Mouse (Mus musculus): Measurements from ENCODE around the gene Rbfox2. TPM values are rescaled to one million over a fixed set of nuclear protein-coding genes. Genes with fewer than 3 reads are reported as not detected.
"Not testable (repeated sequence)": the region's sequence is repeated elsewhere in the genome, so short reads cannot be mapped to it uniquely, and the experiment has no call there.

The Rbfox2 gene
- polyA plus RNA-seq, 1 experiment from 2014 or later, result 78.4 TPM

GRCm38 (mm10) chr15:77342962-77343526 is 36.2 kb upstream of the Rbfox2 start:
- Histone ChIP-seq H3K9ac (replicated peaks) (peak overlapping the region; percentile 51; the same call in 1 of the 2 replicates), H3K4me1 (replicated peaks) (peaks cover 33% of the 10 kb centered on the region), H3K4me2 (peak overlapping the region; percentile 54), H3K27ac (peak overlapping the region; percentile 85), H3K27me3 (no peaks in the 10 kb centered on the region), H3K9me3 (no peaks in the 10 kb centered on the region), H3K4me3 (replicated peaks) (peak overlapping the region; percentile 24), H3K36me3 (no peaks in the 10 kb centered on the region)
- WGBS, result 36% methylated on average over 18 of the region's 18 CpGs
- ATAC-seq (ENCODE audit: insufficient number of reproducible peaks, insufficient read depth, low FRiP score, low TSS enrichment, low read depth), result no peak

- no peak overlapping the region for H3K4me2 ChIP-seq
- no peaks in the 10 kb centered on the region for H3K36me3 ChIP-seq
- no peaks in the 10 kb centered on the region for H3K9me3 ChIP-seq
- H3K9ac ChIP-seq (replicated peaks), result no peak overlapping the region
- H3K4me3 ChIP-seq (replicated peaks), result no peak overlapping the region
- WGBS, result 91% methylated on average over 6 of the region's 6 CpGs
- no peaks in the 10 kb centered on the region for H3K27me3 ChIP-seq
- no peak overlapping the region for H3K27ac ChIP-seq
- H3K4me1 ChIP-seq (replicated peaks), result peaks cover 35% of the 10 kb centered on the region
- no peak for ATAC-seq (ENCODE audit: insufficient number of reproducible peaks, insufficient read depth, low FRiP score, low TSS enrichment, low read depth)
Observed at GRCm38 (mm10) chr15:77342005-77342404, 35.2 kb upstream of the Rbfox2 start.

DNA sequence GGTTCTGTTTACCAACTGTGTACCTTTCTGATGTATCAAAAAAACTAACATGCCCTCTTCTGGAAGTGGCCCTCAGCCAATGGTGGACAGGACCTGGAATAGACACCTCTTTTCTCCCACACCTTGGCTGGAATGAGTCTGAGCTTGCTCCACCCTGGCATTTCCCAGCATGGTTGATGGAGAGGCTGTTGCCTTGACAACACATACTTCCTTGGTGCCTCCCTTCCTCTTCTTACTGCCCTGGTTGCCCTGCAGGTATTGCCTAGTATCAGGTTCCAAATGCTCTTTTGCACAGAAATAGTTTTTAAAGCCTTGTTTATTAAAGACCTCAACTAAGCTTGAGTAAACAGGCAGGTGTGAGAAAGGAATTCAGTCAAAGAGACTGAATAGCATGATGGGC is 33.8 kb upstream of the Rbfox2 start:
- Histone ChIP-seq H3K27me3 (no peaks in the 10 kb centered on the region), H3K27ac (no peak overlapping the region), H3K4me2 (no peak overlapping the region), H3K9me3 (no peaks in the 10 kb centered on the region), H3K36me3 (no peaks in the 10 kb centered on the region), H3K9ac (replicated peaks) (no peak overlapping the region), H3K4me1 (replicated peaks) (peaks cover 45% of the 10 kb centered on the region), H3K4me3 (replicated peaks) (no peak overlapping the region)
- no peak for ATAC-seq (ENCODE audit: insufficient number of reproducible peaks, insufficient read depth, low FRiP score, low TSS enrichment, low read depth)

DNA sequence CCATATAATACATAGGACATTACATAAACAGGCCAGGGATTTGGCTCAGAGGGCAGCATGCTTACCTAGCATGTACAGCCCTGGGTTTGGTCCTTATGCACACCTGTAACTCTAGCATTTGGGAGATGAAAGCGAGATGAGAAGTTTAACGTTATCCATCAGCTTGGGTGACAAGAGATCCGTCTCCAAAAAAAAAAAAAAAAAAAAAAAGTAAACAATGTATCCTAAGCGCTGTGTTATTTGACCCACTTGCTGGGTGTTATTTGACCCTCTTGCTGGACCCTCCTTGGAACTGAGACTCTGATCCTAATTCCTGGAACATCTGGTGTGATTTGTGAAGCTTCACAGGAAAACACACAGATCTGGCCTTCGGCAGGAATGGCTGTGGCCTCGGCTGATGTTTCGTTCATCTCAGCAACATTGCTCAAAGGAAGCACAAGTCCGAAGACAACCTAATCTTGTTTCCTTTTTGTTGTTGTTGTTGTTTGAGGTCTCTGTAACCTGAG is 32.2 kb upstream of the Rbfox2 start:
- WGBS, result 49% methylated on average over 8 of the region's 8 CpGs
- Histone ChIP-seq H3K36me3 (no peaks in the 10 kb centered on the region), H3K4me1 (replicated peaks) (peaks cover 37% of the 10 kb centered on the region), H3K9me3 (no peaks in the 10 kb centered on the region), H3K4me3 (replicated peaks) (no peak overlapping the region), H3K27me3 (no peaks in the 10 kb centered on the region), H3K4me2 (no peak overlapping the region), H3K9ac (replicated peaks) (no peak overlapping the region), H3K27ac (no peak overlapping the region)
- no peak for ATAC-seq (ENCODE audit: insufficient number of reproducible peaks, insufficient read depth, low FRiP score, low TSS enrichment, low read depth)

DNA sequence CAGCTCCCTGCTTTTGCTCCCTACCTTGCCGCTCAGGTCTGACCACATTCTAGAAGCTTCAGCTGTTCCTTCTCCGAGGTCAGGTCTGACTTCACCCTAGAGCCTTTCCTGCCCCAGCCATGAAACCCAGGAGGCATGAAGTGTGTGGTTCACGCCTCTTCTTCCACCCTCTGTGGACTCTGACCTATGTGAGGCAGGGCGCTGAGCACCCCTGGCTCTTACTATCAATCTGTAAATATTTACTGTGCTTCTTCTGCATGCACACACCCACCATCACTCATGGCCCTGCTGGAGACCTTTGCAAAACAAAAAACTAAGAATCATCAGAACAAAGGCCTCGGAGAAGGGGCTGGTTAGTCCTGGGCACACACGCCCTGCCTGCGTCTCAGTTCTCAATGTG is 31.6 kb upstream of the Rbfox2 start:
- ATAC-seq (ENCODE audit: insufficient number of reproducible peaks, insufficient read depth, low FRiP score, low TSS enrichment, low read depth), result no peak
- no peak overlapping the region; the same call in 1 of the 2 replicates for H3K27ac ChIP-seq
- no peak overlapping the region for H3K4me3 ChIP-seq (replicated peaks)
- H3K4me2 ChIP-seq, result no peak overlapping the region
- H3K9ac ChIP-seq (replicated peaks), result no peak overlapping the region
- no peaks in the 10 kb centered on the region for H3K27me3 ChIP-seq
- peaks cover 32% of the 10 kb centered on the region for H3K4me1 ChIP-seq (replicated peaks)
- H3K36me3 ChIP-seq, result no peaks in the 10 kb centered on the region
- no peaks in the 10 kb centered on the region for H3K9me3 ChIP-seq
- WGBS, result 81% methylated on average over 7 of the region's 7 CpGs

DNA sequence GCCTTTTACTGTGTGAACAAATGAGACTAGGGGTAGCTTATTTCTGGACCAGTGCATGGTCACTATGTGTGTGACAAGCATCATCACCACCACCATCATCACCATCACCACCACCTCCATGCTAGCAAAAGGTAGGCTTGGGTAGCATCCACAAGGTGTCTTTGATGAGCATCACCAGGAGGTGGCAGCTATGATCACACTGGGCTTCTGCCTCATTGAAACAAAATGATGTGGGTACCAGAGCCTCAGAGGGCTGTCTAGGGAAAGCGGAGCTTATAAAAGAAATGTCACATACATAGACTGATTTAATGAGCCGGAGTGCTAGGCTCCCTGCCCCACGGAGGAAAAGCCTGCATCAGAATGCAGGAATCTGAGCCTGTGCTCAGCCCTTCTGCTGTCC is 31.1 kb upstream of the Rbfox2 start:
- H3K9me3 ChIP-seq, result no peaks in the 10 kb centered on the region
- no peak for ATAC-seq (ENCODE audit: insufficient number of reproducible peaks, insufficient read depth, low FRiP score, low TSS enrichment, low read depth)
- no peak overlapping the region for H3K4me3 ChIP-seq (replicated peaks)
- H3K36me3 ChIP-seq, result no peaks in the 10 kb centered on the region
- H3K9ac ChIP-seq (replicated peaks), result no peak overlapping the region
- no peak overlapping the region; the same call in 1 of the 2 replicates for H3K27ac ChIP-seq
- H3K4me2 ChIP-seq, result no peak overlapping the region
- 69% methylated on average over 3 of the region's 3 CpGs for WGBS
- no peaks in the 10 kb centered on the region for H3K27me3 ChIP-seq
- H3K4me1 ChIP-seq (replicated peaks), result peaks cover 27% of the 10 kb centered on the region

DNA sequence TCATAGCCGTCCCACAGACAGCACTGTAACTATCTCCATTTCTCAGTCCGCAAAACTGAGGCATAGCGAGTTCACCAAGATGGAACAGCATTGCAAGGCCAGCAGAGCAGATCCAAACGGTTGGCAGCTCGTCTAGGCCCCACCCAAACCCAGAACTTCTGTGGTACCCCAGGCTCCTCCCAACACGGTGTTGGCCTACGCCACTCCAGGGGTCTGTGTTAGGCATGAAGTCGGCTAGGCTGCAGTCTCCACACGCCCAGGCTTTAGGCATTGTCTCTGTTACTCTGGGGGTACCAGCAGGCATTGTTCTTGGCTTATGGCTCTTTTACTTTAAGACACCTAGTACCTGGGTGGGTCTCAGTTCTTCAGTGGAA is 30.2 kb upstream of the Rbfox2 start:
- peaks cover 20% of the 10 kb centered on the region for H3K4me1 ChIP-seq (replicated peaks)
- no peaks in the 10 kb centered on the region for H3K36me3 ChIP-seq
- 49% methylated on average over 9 of the region's 9 CpGs for WGBS
- peak overlapping the region; percentile 87 for H3K27ac ChIP-seq
- H3K27me3 ChIP-seq, result no peaks in the 10 kb centered on the region
- H3K4me3 ChIP-seq (replicated peaks), result no peak overlapping the region
- H3K4me2 ChIP-seq, result peak overlapping the region; percentile 52
- no peaks in the 10 kb centered on the region for H3K9me3 ChIP-seq
- no peak overlapping the region for H3K9ac ChIP-seq (replicated peaks)
- ATAC-seq (ENCODE audit: insufficient number of reproducible peaks, insufficient read depth, low FRiP score, low TSS enrichment, low read depth), result peak; percentile 29

DNA sequence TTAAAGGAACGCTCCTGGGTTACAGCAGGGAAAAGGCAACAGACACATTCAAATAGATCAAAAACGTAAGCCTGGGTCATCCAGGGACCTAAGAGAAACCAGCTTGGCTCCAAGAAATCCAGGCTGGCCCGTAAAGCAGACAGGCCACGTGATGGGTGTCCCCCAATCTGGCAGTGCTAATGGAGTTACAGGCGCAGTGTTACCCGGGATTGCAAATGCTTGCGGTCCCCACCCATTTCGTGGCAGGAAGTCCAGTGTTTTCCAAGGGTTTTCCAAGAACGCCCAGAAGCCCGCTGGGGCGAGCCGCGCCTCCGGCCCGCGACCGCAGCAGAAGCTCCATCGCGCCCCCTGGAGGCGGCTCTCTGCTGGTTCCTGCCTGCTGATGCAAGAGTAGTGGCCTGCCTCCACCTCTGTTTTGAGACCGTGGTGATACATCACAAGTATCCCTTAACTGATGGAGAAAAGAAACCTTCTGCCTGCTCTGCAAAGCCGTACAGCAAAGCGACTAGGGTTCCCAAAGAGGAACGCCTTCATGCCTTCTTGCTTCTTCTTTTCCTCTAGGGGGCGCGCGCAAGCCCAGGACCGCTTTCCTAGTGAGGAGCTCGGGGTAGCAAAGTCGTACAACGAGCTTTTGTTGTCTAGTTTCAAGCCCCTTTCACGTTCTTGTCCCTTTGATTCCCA is 29.6 kb upstream of the Rbfox2 start:
- peak; percentile 73 for ATAC-seq (ENCODE audit: insufficient number of reproducible peaks, insufficient read depth, low FRiP score, low TSS enrichment, low read depth)
- 3% methylated on average over 32 of the region's 32 CpGs for WGBS
- peaks cover 24% of the 10 kb centered on the region for H3K4me1 ChIP-seq (replicated peaks)

GRCm38 (mm10) chr15:77335185-77335584 is 28.4 kb upstream of the Rbfox2 start:
- peaks cover 30% of the 10 kb centered on the region for H3K4me1 ChIP-seq (replicated peaks)
- H3K4me3 ChIP-seq (replicated peaks); H3K9ac ChIP-seq (replicated peaks); H3K4me2 ChIP-seq; H3K27me3 ChIP-seq; H3K27ac ChIP-seq; H3K9me3 ChIP-seq; H3K36me3 ChIP-seq; ATAC-seq (ENCODE audit: insufficient number of reproducible peaks, insufficient read depth, low FRiP score, low TSS enrichment, low read depth): not testable (repeated sequence)
- WGBS, result 83% methylated on average over 3 of the region's 3 CpGs

More for the DNA sequence above, 29.6 kb upstream of the Rbfox2 start:
- Histone ChIP-seq H3K4me3 (replicated peaks) (peak overlapping the region; percentile 27), H3K27ac (peak overlapping the region; percentile 87), H3K9me3 (no peaks in the 10 kb centered on the region), H3K9ac (replicated peaks) (peak overlapping the region; percentile 19; the same call in 1 of the 2 replicates), H3K4me2 (peak overlapping the region; percentile 52), H3K27me3 (no peaks in the 10 kb centered on the region), H3K36me3 (no peaks in the 10 kb centered on the region)

- H3K4me3 ChIP-seq (replicated peaks), result no peak overlapping the region
Observed at GRCm38 (mm10) chr15:77332272-77332991, 25.6 kb upstream of the Rbfox2 start.

DNA sequence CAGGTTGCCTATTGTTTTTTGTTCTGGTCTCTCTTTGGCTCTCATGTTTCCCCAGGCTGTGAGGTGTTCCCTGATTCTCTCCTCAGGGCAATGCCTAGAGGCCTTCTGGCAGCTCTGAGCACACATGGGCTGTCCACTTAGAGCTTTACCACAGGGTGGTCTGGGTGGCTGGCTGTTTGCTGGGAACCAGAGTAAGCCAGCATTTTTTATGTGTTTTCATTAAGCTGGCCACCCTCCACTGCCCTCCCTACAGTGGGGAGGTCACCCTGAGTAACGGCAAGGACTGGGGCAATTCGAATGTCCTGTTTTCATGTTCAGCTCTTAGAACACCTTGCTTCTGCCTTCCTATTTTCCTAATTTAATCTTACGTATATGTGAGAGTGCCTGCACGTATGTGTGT is 24.6 kb upstream of the Rbfox2 start:
- Histone ChIP-seq H3K9me3 (no peaks in the 10 kb centered on the region), H3K36me3 (no peaks in the 10 kb centered on the region), H3K9ac (replicated peaks) (no peak overlapping the region), H3K4me1 (replicated peaks) (peaks cover 18% of the 10 kb centered on the region), H3K27me3 (no peaks in the 10 kb centered on the region), H3K4me3 (replicated peaks) (no peak overlapping the region), H3K27ac (peak overlapping the region; percentile 68), H3K4me2 (no peak overlapping the region)
- WGBS, result 52% methylated on average over 4 of the region's 4 CpGs
- no peak for ATAC-seq (ENCODE audit: insufficient number of reproducible peaks, insufficient read depth, low FRiP score, low TSS enrichment, low read depth)

More at GRCm38 (mm10) chr15:77332272-77332991, 25.6 kb upstream of the Rbfox2 start:
- H3K36me3 ChIP-seq, result no peaks in the 10 kb centered on the region
- no peak overlapping the region for H3K4me2 ChIP-seq
- no peaks in the 10 kb centered on the region for H3K9me3 ChIP-seq
- H3K27ac ChIP-seq, result no peak overlapping the region
- no peak overlapping the region for H3K9ac ChIP-seq (replicated peaks)
- no peak for ATAC-seq (ENCODE audit: insufficient number of reproducible peaks, insufficient read depth, low FRiP score, low TSS enrichment, low read depth)
- 76% methylated on average over 7 of the region's 7 CpGs for WGBS
- peaks cover 23% of the 10 kb centered on the region for H3K4me1 ChIP-seq (replicated peaks)
- no peaks in the 10 kb centered on the region for H3K27me3 ChIP-seq
